Mouse (Mus musculus): Measurements from ENCODE around the gene Abcc8.
"Not testable (repeated sequence)": the region's sequence is repeated elsewhere in the genome, so short reads cannot be mapped to it uniquely, and the experiment has no call there.

Abcc8 gene

DNA sequence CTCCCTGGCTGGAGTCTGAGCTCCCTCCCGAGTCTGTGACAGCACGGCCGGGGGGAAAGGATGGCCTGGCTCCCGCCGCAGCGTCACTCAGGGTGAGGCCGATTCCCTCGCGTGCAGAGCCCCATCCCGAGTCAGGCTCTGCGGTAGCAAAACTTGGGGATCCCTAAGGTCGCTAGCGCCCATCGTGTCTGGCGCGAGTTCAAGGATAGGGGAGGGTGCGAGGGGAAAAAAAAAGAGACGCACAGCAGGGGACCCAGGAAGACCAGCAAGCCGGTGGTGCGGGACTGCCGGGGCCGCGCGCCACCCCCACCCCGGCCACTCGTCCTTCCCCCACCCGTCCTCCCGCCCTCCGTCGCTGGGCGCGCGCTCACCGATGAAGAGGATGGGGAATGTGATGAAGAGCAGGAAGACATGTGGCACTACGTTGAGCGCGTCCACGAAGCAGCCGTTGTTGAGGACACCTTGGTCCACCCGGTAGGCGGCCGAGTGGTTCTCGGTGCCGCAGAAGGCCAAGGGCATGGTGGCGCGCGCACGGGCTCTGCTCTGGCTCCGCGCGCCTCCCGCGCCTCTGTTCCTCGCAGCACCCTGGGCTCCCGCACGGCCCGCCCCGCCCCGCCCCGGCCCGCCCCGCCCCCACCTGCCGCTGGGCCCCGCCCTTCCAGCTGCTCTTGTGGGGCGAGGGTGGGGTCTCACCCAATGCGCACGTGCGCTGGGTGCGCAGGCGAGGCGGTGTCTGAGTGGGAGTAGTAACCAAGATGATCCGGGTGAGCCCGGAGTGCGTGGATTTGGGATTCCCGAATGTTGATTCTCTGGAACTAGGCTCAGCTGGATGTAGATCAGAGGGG, at the start of gene Abcc8:
Abcc8 (minus strand) TSS at position 603 of the 845 bp plus-strand sequence.
- DNase-seq (ENCODE audit: extremely low read depth, low read depth, low spot score) = no peak

DNA sequence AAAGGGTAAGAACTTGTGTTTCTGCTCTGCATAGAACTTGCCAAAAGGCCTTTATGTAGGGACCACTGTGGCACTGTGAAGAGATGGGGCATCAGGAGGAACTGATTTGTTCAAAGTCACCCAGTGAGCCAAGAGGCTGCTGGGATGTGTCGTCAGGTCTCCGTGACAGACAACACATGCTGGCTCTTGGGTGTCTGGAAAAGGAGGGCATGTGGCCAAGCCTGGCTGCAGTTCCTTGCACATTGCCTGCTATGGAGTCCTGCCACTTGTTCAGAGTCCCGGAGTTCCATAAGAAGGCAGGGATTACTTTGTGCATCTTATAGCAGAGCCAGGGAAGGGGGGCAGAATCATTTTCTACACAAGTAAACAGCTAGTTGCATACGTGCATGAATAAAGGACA, 47.1 kb upstream of the Abcc8 start:
- no peak for DNase-seq (ENCODE audit: extremely low read depth, low read depth, low spot score)

DNA sequence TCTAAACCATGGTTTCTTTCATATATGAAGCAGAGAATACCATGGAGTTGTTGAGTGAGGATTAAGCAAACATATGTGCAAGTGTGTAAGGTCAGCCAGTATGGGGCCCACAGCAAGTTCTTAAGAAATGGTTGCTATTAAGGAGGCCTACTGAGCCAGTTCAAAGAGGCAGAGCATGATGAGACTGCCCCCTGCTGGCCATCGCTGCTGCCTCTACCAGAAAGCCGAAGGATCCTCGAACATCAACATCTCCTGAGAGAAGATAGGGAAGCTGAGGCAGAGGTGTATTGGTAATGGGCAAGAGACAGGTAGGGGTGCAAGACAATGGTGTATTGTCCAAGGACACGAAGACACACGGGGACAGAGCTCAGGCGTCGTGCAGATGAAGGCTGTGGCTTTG, 46.4 kb upstream of the Abcc8 start:
- no peak for DNase-seq (ENCODE audit: extremely low read depth, low read depth, low spot score)

DNA sequence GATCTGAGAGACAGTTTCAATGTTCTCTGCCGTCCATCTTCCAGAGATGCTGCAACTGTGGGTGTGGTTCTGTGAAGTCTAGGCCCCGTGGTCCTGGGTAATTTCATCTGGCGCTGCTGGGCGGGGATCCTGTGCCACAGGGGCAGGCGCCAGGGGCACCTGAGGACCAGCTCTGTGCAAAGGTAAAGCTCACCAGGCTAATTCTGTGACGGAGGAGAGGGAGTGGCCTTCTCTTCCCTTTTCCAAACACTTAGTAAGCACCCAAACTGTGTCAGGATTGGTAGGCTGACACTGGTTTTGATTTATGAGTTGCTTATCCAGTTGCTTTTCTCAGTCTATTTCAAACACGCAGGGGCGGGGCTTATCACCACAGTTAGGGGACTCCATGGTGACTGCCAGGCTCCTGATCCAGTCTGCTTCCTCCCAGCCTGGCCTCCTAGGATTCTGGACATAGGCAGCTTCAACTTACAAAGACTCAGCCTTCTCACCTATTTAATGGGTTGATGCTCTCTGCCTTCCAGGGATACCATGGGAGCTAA, 40.8 kb upstream of the Abcc8 start:
- DNase-seq (ENCODE audit: extremely low read depth, low read depth, low spot score) = no peak

DNA sequence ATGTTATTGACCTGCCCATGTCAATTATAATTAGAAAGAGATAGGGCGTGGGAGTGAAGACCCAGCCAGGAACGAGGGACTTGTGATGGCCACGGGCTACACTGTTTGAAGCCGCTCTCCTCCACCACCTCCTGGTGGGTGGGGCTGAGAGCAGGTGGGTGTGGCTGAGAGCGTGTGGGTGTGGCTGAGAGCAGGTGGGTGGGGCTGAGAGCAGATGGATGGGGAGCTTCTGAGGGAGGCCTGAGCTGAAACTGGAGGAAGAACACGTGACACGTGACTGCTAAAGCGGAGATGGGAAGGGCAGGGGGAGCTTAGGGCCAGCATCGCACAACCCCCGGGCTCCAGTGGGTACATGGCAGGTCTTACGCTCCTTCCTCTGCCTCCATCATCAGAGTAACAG, 38.6 kb upstream of the Abcc8 start:
- DNase-seq (ENCODE audit: extremely low read depth, low read depth, low spot score) = no peak

- DNase-seq (ENCODE audit: extremely low read depth, low read depth, low spot score) = no peak
Measured at GRCm38 (mm10) chr7:46216481-46216880, 36.6 kb upstream of the Abcc8 start.

- DNase-seq (ENCODE audit: extremely low read depth, low read depth, low spot score) = no peak
Measured at GRCm38 (mm10) chr7:46210276-46210675, 30.4 kb upstream of the Abcc8 start.

DNA sequence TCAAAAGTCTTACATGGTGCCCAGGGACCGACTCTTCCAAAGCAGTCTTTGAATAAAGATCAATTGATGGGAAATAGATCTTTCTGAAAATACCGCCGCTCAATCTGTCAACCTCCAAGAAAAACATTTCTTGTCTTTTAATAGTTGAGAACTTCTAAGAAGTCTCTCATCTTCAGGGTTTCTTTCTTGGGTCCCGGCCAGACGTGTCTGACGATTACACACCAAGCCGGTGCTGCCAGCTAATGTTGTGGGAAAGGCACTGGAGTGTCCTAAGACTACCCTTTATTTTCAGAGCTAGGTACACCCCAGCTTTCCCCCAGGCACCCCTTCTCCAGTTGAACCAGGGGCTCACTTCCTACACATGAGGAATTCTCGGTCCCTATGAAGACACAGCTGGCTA, 28.3 kb upstream of the Abcc8 start:
- DNase-seq (ENCODE audit: extremely low read depth, low read depth, low spot score) = no peak

GRCm38 (mm10) chr7:46204775-46205174, 24.9 kb upstream of the Abcc8 start:
- no peak for DNase-seq (ENCODE audit: extremely low read depth, low read depth, low spot score)

GRCm38 (mm10) chr7:46204046-46204471, 24.2 kb upstream of the Abcc8 start:
- DNase-seq (ENCODE audit: extremely low read depth, low read depth, low spot score) = no peak

DNA sequence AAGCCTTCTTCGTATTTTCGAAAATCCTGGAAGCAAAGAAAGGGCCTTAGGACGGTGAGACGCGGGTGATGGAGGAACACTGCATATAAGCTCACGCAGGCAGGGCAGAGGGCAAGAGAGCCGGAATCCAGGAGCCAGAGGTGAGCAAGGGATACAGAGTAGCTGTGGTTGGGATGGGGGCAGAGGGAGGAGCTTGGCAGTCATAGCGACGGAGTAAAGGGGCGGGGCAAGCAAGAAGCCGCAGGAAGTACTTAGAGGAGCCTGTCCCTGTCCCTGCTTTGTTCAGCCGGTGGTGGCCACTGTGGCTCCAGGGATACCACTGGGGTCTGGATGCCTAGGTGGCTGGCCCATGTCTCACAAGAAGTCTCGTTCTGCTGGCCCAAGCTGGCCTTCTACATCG, 21.8 kb upstream of the Abcc8 start:
- no peak for DNase-seq (ENCODE audit: extremely low read depth, low read depth, low spot score)

GRCm38 (mm10) chr7:46200021-46200420, 20.2 kb upstream of the Abcc8 start:
- no peak for DNase-seq (ENCODE audit: extremely low read depth, low read depth, low spot score)

DNA sequence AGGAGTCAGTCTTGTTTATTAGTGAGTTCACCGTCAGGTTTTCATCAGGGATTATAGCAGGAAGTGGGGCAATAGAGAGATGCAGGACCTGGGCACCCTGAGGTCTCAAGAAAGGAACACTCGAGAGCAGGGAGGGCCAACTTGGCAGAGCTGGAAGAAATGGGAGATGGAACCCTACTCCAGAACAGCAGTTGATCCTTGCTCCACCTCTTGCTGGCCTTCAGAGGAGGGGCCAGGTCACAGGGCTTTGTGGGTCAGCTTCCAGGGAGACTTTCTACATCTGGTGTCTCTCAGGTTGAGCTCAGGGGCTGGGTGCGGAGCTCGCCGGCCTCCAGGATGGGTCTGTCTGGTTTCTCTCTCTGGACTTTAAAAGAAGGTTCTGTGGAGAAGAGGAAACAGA, 15.5 kb upstream of the Abcc8 start:
- no peak for DNase-seq (ENCODE audit: extremely low read depth, low read depth, low spot score)

- DNase-seq (ENCODE audit: extremely low read depth, low read depth, low spot score) = no peak
Measured at GRCm38 (mm10) chr7:46184232-46184631, 4.4 kb upstream of the Abcc8 start.

DNA sequence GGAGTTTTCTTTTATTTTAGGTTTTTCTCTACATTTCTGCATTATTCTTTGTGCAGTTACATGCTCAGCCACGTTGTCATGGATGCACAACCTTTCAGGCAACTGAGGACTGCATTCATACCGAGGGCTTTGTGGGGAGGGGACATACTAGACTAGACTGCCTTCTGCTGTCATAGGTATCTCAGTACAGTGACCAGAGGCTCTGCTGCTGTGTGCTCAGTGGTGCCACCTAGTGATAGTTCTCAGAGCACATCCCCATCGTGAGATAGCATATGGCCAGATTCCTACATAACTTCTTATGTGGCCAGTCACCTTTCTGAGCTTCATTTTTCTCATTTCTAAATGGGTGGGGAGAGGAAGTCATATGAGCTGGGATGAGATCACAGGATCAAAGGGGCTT, 1.8 kb upstream of the Abcc8 start:
- no peak for DNase-seq (ENCODE audit: extremely low read depth, low read depth, low spot score)

DNA sequence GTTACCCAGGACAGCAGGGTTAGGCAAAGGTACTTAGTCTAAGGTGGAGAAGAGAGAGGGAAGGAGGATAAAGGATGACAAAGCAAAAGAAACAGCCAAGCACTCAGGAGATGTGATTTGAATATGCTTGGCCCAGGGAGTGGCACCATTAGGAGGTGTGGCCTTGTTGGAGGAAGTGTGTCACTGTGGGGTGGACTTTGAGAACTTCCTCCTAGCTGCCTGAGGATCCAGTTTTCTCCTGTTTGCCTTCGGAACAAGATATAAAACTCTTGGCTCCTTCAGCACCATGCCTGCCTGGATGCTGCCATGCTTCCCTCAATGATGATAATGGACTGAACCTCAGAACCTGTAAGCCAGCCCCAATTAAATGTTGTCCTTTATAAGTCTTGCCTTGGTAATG, 10.9 kb downstream of the Abcc8 start:
- DNase-seq (ENCODE audit: extremely low read depth, low read depth, low spot score) = not testable (repeated sequence)

GRCm38 (mm10) chr7:46168402-46168801, 11.4 kb downstream of the Abcc8 start:
- DNase-seq (ENCODE audit: extremely low read depth, low read depth, low spot score) = no peak

GRCm38 (mm10) chr7:46167901-46168300, 11.9 kb downstream of the Abcc8 start:
- DNase-seq (ENCODE audit: extremely low read depth, low read depth, low spot score) = no peak

- no peak for DNase-seq (ENCODE audit: extremely low read depth, low read depth, low spot score)
Measured at GRCm38 (mm10) chr7:46165876-46166275, 14.0 kb downstream of the Abcc8 start.

DNA sequence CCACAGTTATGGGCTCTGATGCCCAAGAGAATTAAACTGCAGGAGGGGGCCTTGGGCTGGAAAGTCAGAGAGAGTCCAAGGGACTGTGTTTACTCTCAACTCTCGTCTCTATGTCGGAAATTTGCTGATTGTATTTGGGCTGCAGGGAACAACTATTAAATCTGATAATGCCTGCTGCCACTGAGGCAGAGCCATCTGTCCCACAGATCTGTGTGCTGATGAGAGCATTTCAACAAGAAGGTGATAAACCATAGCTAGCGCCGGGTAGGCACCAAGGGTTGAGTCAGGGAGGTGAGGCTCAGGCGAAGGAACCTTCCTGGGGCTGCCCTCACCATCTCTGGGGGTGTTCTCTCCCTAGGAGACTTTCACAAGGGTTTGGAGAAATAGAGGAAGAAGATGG, 17.1 kb downstream of the Abcc8 start:
- no peak for DNase-seq (ENCODE audit: extremely low read depth, low read depth, low spot score)

DNA sequence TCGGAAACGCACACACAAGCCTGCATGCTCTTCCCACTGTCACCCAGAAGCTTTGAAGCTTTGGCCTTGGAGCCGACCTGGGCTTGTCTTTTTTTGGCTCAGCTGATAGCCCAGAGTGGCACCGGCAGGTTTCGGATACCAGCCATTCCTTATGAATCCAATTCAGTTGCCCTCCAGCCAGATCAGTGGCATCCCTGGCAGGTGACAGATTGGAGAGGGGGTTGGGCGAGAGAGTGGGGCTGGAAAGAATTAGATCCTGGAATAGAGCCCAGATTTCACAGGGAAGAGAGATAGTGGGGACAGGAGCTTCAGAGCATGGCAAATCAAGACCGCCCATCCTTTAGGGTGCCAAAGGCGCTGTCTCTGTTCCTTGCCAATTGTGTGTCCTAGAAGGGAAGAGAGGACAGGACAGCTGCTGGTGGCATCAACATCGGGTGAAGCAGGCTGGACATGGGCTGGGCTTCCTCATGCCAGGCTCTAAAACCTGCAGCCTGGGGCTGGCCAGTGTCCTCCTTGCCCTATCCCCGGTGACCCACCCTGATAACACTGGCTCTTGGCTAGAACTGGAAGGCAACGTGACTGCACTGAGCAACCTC, 17.6 kb downstream of the Abcc8 start:
- no peak for DNase-seq (ENCODE audit: extremely low read depth, low read depth, low spot score)

DNA sequence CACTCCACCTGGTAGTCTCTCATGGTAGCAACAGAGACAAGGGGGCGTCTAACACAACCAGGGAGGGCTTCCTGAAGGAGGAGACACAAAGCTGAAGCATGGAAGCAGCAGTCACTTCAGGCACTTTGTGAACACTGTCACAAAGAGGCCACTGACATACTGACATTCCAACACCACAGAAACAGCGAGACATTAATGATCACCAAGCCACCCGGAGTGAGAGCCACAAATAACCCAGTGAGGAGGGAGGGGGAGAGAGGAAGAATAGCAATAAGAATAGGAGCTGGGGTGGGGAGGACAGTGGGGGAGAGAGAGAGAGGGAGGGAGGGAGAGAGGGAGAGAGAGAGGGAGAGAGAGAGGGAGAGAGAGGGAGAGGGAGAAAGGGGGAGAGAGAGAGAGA, 18.2 kb downstream of the Abcc8 start:
- no peak for DNase-seq (ENCODE audit: extremely low read depth, low read depth, low spot score)

All from fat pad, adult 2 months (tissue).